Mouse (Mus musculus): ENCODE data around the gene Bbip1. TPM values are rescaled to one million over a fixed set of nuclear protein-coding genes. Genes with fewer than 3 reads are reported as not detected.
"Not testable (repeated sequence)": the region's sequence is repeated elsewhere in the genome, so short reads cannot be mapped to it uniquely, and the experiment has no call there.

Bbip1 gene
- total RNA-seq, 1 experiment from 2014 or later = 74.0 TPM

GRCm38 (mm10) chr19:53933050-53933449, 11.4 kb downstream of the Bbip1 start:
- no peak for ATAC-seq (ENCODE audit: extremely low read depth, insufficient number of reproducible peaks, low FRiP score, poor library complexity, severe bottlenecking)

GRCm38 (mm10) chr19:53929218-53929617, 15.2 kb downstream of the Bbip1 start:
- ATAC-seq (ENCODE audit: extremely low read depth, insufficient number of reproducible peaks, low FRiP score, poor library complexity, severe bottlenecking) = no peak

- ATAC-seq (ENCODE audit: extremely low read depth, insufficient number of reproducible peaks, low FRiP score, poor library complexity, severe bottlenecking) = no peak
Observed at GRCm38 (mm10) chr19:53926705-53927104, 17.7 kb downstream of the Bbip1 start.

GRCm38 (mm10) chr19:53925338-53925751, 19.1 kb downstream of the Bbip1 start:
- ATAC-seq (ENCODE audit: extremely low read depth, insufficient number of reproducible peaks, low FRiP score, poor library complexity, severe bottlenecking) = peak; percentile 74

DNA sequence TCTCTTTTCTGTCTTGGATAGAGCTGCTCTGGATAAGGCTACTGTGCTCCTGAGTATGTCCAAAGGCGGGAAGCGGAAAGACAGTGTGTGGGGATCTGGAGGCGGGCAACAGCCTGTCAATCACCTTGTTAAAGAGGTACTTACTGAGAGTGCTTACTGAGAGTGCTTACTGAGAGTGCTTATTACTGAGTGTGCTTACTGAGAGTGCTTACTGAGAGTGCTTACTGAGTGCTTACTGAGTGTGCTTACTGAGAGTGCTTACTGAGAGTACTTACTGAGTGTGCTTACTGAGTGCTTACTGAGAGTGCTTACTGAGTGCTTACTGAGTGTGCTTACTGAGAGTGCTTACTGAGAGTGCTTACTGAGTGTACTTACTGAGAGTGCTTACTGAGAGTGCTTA, 22.4 kb downstream of the Bbip1 start:
- not testable (repeated sequence) for ATAC-seq (ENCODE audit: extremely low read depth, insufficient number of reproducible peaks, low FRiP score, poor library complexity, severe bottlenecking)

DNA sequence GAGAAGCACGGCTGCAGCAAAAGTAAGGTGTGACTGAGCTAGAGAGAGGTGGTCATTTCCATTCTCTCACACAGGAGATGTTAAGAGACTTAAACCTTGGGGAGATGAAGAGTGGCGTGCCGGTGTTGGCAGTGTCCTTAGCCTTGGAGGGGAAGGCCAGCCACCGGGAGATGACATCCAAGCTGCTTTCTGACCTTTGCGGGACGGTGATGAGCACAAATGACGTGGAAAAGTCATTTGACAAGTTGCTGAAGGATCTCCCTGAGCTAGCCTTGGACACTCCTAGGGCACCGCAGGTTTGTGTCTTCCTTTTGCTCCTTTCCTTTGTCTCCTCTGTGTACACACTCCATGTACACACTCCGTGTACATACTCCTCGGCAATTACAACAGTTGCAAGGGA, 24.9 kb downstream of the Bbip1 start:
- no peak for ATAC-seq (ENCODE audit: extremely low read depth, insufficient number of reproducible peaks, low FRiP score, poor library complexity, severe bottlenecking)

- ATAC-seq (ENCODE audit: extremely low read depth, insufficient number of reproducible peaks, low FRiP score, poor library complexity, severe bottlenecking) = no peak
Observed at GRCm38 (mm10) chr19:53914950-53915349, 29.5 kb downstream of the Bbip1 start.

- not testable (repeated sequence) for ATAC-seq (ENCODE audit: extremely low read depth, insufficient number of reproducible peaks, low FRiP score, poor library complexity, severe bottlenecking)
Observed at GRCm38 (mm10) chr19:53906703-53907070, 37.7 kb downstream of the Bbip1 start.

- no peak for ATAC-seq (ENCODE audit: extremely low read depth, insufficient number of reproducible peaks, low FRiP score, poor library complexity, severe bottlenecking)
Observed at GRCm38 (mm10) chr19:53906033-53906702, 38.3 kb downstream of the Bbip1 start.

GRCm38 (mm10) chr19:53904833-53905480, 39.5 kb downstream of the Bbip1 start:
- ATAC-seq (ENCODE audit: extremely low read depth, insufficient number of reproducible peaks, low FRiP score, poor library complexity, severe bottlenecking) = no peak

DNA sequence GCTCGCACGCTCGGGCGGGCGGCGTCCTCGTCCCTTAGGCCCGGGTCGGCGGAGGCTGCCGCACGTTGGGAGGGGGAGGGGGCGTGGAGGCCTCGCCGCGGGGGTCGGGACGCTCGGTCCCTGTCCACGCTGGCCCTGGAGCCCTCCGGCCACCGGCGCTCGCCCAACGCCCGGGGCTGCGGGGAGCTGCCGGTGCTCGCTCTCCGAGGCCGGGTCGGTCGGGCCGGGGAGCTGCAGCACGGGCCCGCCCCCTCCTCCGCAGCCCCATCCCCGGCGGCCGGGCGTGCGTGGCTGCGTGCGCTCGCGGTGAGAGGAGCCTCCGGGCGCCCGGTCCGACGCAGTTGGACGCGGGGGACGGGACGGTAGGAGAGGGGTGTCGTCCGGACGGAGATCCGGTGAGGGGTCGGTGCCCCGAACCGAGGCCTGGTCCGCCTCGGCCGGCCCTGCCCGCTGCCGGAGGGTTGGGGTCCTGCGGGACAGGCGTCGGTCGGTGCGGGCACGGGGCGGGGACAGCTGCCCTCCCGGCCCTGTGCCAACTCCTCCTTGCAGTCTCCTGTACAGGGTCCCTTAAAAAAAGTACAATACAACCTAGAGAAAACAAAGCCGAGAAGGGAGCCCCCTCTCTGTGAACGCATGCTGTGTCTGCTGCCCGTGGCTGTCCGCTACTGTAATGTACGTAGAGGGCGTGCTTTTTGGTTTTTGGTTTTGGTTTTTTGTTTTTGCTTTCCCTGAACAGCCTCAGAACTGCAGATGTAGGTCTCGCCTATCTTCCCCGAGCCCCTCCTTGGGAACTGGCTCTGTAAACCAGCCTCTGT, 40.7 kb downstream of the Bbip1 start:
- peak; percentile 25; the same call in 1 of the 2 replicates for ATAC-seq (ENCODE audit: extremely low read depth, insufficient number of reproducible peaks, low FRiP score, poor library complexity, severe bottlenecking)

- ATAC-seq (ENCODE audit: extremely low read depth, insufficient number of reproducible peaks, low FRiP score, poor library complexity, severe bottlenecking) = peak; percentile 90
Observed at GRCm38 (mm10) chr19:53902739-53903487, 41.5 kb downstream of the Bbip1 start.

- ATAC-seq (ENCODE audit: extremely low read depth, insufficient number of reproducible peaks, low FRiP score, poor library complexity, severe bottlenecking) = no peak
Observed at GRCm38 (mm10) chr19:53901931-53902738, 42.3 kb downstream of the Bbip1 start.

DNA sequence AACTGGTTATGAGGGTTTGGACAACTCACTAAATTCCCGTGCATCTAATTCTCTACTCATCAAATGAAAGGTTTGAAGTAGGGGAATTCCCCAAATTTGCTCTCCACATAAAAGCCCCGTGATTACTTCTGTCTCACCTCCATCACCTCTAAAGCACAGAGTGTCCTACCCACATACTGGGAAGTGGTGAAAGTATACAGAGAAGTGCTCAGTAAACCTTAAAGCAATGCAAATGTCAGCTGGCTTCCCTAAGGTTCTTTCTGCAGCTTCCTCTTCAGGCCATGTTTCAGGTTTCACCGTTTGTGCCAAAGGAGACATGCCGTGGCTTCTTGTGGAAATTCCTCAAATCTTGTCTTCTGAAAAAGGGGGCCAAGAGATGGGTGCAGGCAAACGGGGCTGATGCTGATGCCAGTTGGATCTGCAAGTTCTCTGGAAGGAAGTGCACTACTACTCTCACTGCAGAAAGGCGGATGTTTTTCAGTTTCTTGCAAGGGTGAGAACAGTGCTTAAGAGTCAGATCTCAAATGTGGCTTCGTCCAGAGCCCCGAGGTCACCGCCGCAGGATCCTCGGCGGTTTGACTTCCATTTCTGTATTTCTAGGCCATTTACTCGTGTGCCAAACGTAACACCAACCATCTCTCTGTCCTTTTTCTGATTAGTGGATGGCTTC, 44.4 kb downstream of the Bbip1 start:
- peak; percentile 55 for ATAC-seq (ENCODE audit: extremely low read depth, insufficient number of reproducible peaks, low FRiP score, poor library complexity, severe bottlenecking)

DNA sequence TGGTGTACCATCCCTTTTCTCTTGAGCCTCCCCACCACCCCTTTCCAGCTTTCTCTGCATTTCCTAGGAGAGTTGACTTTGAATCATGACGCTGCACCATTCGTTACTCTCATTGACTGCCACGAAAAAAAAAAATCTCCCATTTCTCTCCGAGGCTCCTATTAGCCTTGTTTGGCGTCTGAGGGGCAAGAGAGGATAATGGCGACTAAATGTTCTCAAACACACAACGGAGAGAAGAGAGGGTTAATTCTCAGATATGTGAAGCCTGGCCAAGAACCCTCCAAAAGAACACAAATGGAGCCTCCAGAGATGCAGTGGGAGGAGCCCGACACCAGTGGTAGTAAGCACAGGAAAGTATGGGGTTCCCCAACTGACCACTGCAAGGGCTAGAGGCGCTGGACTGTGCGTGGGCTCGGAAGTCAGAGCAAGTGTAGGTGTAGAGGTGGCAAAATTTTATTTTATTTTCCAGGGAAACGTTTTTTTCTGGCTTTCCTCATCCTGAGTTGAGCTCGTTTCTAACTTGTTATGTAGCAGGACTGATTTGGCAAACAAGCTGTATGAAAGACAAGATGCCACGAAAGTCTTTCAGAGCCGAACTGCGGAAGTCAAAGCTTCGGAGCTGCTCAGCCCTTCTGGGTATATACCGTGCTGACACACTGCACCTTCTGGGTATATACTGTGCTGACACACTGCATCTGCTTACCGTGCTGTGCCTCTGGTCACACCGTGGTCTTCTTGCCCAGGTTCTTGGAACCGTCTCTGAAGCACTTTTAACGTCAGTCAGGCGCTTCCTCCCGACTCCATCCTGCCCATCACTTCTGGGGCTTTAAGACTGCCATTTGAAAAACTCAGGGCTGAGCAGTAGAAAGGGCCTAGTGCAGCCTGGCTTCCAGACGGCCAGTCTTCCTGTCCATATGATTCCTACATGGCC, 45.2 kb downstream of the Bbip1 start:
- ATAC-seq (ENCODE audit: extremely low read depth, insufficient number of reproducible peaks, low FRiP score, poor library complexity, severe bottlenecking) = no peak

DNA sequence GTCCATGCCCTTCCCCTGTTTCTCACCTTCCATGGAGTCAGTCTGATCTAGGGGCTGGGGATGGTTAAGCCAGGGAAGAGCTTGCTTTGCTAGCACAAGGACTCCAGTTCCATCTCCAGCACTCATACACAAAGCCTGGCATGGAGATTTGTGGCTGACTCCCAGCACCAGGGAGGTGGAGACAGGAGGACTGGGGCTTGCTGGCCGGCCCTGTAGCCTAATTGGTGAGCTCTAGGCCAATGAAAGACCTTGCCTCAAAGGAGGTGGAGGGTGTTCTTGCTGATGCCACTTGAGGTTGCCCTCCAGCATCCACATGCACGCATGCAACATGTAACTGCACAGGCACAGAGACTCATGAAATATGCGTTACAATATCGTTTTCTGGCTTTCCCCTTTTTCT, 45.9 kb downstream of the Bbip1 start:
- ATAC-seq (ENCODE audit: extremely low read depth, insufficient number of reproducible peaks, low FRiP score, poor library complexity, severe bottlenecking) = no peak

- no peak for ATAC-seq (ENCODE audit: extremely low read depth, insufficient number of reproducible peaks, low FRiP score, poor library complexity, severe bottlenecking)
Observed at GRCm38 (mm10) chr19:53898046-53898445, 46.4 kb downstream of the Bbip1 start.

Measured in neutrophil, adult 5-6 weeks (primary cell).